Mouse (Mus musculus) midbrain, embryonic 15.5 days (tissue): ENCODE measurements around the gene Zfyve26. TPM values are rescaled to one million over a fixed set of nuclear protein-coding genes. Genes with fewer than 3 reads are reported as not detected.
A peak's percentile ranks its signal among the peaks of the same experiment; 100 is the strongest.

ENCODE experiments used
- ATAC-seq: fragments of 200-750 bp; cut with Nextera tagmentation; replicated peaks from 2 replicates; pipeline ENCODE4 v1.8.0; 2017; ENCODE audit warnings: moderate TSS enrichment
- H3K27ac ChIP-seq: fragments of 300-500 bp; sonication (generic); 2 replicates; pipeline ENCODE4 v1.5.1; 2015; ENCODE audit warnings: mild to moderate bottlenecking, inconsistent platforms
- H3K27me3 ChIP-seq: fragments of 300-500 bp; sonication (generic); replicated peaks from 2 replicates; pipeline ENCODE4 v1.6.1; 2015; ENCODE audit warnings: inconsistent platforms
- H3K36me3 ChIP-seq: fragments of 300-500 bp; sonication (generic); replicated peaks from 2 replicates; pipeline ENCODE4 v1.6.1; 2015; ENCODE audit warnings: inconsistent platforms
- H3K4me1 ChIP-seq: fragments of 300-500 bp; sonication (generic); 2 replicates; pipeline ENCODE4 v1.6.1; 2015; ENCODE audit warnings: inconsistent platforms
- H3K4me2 ChIP-seq: fragments of 300-500 bp; sonication (generic); 2 replicates; pipeline ENCODE4 v1.6.1; 2015; ENCODE audit warnings: inconsistent platforms, mild to moderate bottlenecking, moderate library complexity
- H3K4me3 ChIP-seq: fragments of 300-500 bp; sonication (generic); 2 replicates; pipeline ENCODE4 v1.5.1; 2015; ENCODE audit warnings: mild to moderate bottlenecking, inconsistent platforms
- H3K9ac ChIP-seq: fragments of 300-500 bp; sonication (generic); 2 replicates; pipeline ENCODE4 v1.6.1; 2015; ENCODE audit warnings: mild to moderate bottlenecking, inconsistent platforms
- H3K9me3 ChIP-seq: fragments of 300-500 bp; sonication (generic); 2 replicates; pipeline ENCODE4 v1.6.1; 2016; ENCODE audit warnings: inconsistent platforms
- WGBS: fragments of 180-500 bp; shearing (Covaris S2); methylation state at CpG from one replicate; pipeline ENCODE4 v1.1.7; 2015; ENCODE audit warnings: mixed read lengths; 5-methylcytosine and 5-hydroxymethylcytosine counted together
- polyA plus RNA-seq: library from polyadenylated mRNA; unstranded; fragments of >200 nt; fragmentation: Nextera tagmentation; extraction: Ambion mirVana; gene quantifications from 2 replicates; pipeline ENCODE4 v1.2.1, GENCODE M21; 2015

Gene Zfyve26
- polyA plus RNA-seq, 1 experiment from 2014 or later = 12.2 TPM

DNA sequence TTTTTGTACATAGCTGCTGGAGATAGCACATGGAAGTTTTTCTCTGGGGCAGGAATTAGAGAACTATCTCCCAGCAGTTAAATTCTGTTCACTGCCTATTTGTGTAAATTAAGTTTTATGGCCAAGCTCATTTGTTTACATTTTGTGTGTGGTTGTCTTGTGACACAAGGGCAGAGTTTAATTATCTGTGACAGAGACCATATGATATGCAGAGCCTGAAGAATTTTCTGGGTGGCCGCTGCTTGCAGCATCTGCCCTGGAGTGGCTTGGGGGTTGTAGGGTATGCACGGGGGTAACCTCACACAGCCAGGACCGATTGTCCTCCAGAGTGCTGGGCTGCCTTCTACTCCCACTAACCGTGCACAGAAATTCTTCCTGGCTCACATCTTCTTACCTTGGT lies 9.9 kb upstream of the Zfyve26 start:
- Histone ChIP-seq H3K9ac (no peak overlapping the region), H3K4me1 (no peaks in the 10 kb centered on the region), H3K27me3 (no peaks in the 10 kb centered on the region), H3K9me3 (no peaks in the 10 kb centered on the region), H3K4me2 (no peak overlapping the region), H3K4me3 (no peak overlapping the region), H3K27ac (no peak overlapping the region), H3K36me3 (no peaks in the 10 kb centered on the region)
- no peak for ATAC-seq
- 91% methylated on average over 4 of the region's 4 CpGs for WGBS

DNA sequence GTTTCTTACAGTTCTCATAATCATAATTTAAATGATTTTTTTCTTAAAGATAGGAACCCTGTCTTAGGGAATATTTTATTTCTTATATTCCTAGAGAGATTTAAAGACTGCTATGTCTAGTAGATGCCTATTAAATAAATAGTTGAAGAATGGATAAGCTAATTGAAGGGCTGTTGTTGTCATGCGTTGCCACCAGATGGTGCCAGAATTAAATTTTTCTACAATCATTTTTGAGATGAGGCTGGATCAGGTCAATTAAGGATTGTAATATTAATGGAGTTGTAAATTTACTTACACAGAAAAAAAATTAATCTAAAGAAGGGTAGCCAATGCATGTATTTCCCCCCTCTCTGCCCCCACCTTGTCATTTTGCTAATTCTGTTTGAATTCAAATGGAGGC lies 9.0 kb upstream of the Zfyve26 start:
- no peak overlapping the region for H3K4me2 ChIP-seq
- no peak overlapping the region for H3K9ac ChIP-seq
- H3K4me3 ChIP-seq = no peak overlapping the region
- 47% methylated on average over 1 of the region's 1 CpGs for WGBS
- H3K36me3 ChIP-seq = no peaks in the 10 kb centered on the region
- no peaks in the 10 kb centered on the region for H3K4me1 ChIP-seq
- ATAC-seq = no peak
- no peaks in the 10 kb centered on the region for H3K9me3 ChIP-seq
- no peak overlapping the region for H3K27ac ChIP-seq
- no peaks in the 10 kb centered on the region for H3K27me3 ChIP-seq

DNA sequence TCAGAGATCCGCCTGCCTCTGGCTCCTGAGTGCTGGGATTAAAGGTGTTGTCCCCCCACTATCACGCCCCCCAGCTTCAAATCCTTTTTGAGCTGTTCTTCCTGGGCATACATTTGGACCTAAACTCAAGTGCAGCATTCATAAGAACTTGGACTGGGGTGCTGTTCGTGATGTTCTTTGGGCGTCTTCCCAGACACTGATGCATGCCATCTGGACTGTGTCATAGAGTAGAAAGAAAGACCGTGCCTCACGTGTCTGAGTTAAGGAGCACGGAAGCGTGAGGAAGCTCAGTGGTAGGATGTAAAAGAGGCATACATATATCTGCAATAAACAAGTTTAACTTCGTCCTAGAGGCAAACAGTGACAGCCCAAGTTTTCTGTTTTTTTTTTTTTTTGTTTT lies 5.7 kb upstream of the Zfyve26 start:
- no peak overlapping the region for H3K4me3 ChIP-seq
- 89% methylated on average over 9 of the region's 9 CpGs for WGBS
- no peak overlapping the region for H3K27ac ChIP-seq
- ATAC-seq = no peak
- H3K4me2 ChIP-seq = no peak overlapping the region
- H3K4me1 ChIP-seq = 0 out of 2 replicates have a peak, but pooled peaks cover 5% of the 10 kb centered on the region
- no peaks in the 10 kb centered on the region for H3K9me3 ChIP-seq
- no peaks in the 10 kb centered on the region for H3K36me3 ChIP-seq
- no peaks in the 10 kb centered on the region for H3K27me3 ChIP-seq
- H3K9ac ChIP-seq = no peak overlapping the region

DNA sequence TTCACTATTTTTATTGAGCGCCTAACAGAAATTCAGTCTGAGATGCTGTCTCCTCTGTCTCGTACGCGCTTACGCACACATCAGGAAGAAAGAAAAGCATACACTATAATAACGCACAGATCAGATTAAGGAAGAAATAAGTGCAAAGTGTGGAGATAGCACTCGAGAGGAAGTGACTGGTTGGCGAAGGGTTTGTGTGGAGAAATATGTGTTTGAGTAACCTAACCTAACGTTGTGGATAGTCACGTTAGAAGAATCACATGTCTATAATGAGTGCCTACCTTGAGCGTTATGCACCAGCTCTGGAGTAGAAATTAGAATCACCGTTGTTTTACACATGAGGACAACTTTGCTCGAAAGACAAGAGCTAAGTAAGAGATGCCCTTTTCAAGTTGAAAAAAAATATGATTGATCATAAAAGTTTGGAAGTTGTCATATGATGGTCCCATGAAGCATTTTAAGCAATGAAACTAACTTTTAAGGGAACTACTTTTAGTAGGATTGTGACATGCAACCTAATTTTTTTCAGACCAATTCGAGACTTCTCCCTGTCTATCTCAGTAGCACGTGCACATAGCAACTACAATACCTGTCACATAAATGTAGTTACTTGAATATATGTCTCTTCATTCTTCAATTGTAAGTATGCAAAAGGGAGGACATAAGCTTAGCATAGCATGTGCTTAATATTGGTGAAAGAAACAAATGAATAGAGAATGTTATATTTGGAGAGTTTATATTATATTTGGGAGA lies 2.0 kb upstream of the Zfyve26 start:
- peak overlapping the region; percentile 95 for H3K4me2 ChIP-seq
- peaks cover 23% of the 10 kb centered on the region for H3K4me1 ChIP-seq
- no peaks in the 10 kb centered on the region for H3K36me3 ChIP-seq
- no peaks in the 10 kb centered on the region for H3K9me3 ChIP-seq
- no peaks in the 10 kb centered on the region for H3K27me3 ChIP-seq
- WGBS = 15% methylated on average over 15 of the region's 15 CpGs
- peak overlapping the region; percentile 68 for H3K4me3 ChIP-seq
- H3K27ac ChIP-seq = no peak overlapping the region
- no peak for ATAC-seq
- no peak overlapping the region; the same call in 1 of the 2 replicates for H3K9ac ChIP-seq

DNA sequence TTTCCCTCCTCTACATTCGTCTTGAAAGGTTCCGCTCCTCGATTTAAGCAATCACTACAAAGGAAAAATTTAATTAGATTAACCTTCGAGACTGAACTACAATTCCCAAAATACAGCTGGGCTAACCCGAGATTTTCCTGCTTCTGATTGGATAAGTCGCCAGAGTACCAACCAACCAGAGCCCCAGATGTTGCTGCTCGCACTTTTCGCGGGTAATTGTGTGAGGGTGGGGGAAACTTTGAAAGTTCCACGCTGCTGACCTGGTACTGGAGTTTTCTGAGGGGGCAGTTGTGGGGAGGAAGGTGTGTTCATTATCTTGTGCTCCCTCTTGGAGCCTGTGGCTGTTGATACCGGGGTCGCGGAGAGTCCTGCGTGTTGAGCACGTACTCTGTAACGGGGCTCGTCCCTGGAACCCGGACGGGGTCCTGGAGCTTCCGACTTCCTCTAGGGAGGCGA lies 1.0 kb upstream of the Zfyve26 start, which contains the start of gene Rad51b:
TSS of gene Rad51b (plus strand) at position 162 of the 456 bp plus-strand sequence.
- peak; percentile 79 for ATAC-seq
- under 1% methylated on average over 21 of the region's 21 CpGs for WGBS
- no peaks in the 10 kb centered on the region for H3K27me3 ChIP-seq
- H3K9me3 ChIP-seq = no peaks in the 10 kb centered on the region
- peak within 1 kb of the TSS; percentile 68 for H3K4me3 ChIP-seq
- peak within 1 kb of the TSS; percentile 95 for H3K4me2 ChIP-seq
- H3K9ac ChIP-seq = peak within 1 kb of the TSS; percentile 45; the same call in 1 of the 2 replicates
- peaks cover 23% of the 10 kb centered on the region for H3K4me1 ChIP-seq
- no peaks in the 10 kb centered on the region for H3K36me3 ChIP-seq
- peak within 1 kb of the TSS; percentile 76 for H3K27ac ChIP-seq

DNA sequence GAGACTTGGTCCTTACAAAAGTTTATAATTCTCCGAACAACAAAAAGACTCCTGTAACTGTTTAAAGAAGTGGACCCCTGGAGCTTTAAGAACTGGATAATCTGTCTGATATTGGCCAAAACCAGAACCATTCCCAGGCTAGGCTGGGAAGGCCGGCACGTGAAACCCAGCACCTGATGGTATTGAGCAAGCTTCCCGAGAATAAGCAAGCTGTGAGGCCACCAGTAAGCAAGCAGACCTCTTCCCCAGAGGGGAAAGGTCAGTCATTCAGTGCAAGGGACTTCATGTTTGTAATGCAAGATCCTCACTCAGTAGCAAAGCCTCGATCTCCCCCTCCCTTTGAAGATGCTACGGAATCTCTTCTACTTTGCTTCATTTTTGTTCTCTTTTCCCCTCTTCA lies 3.2 kb downstream of the Zfyve26 start:
- H3K4me2 ChIP-seq = no peak overlapping the region
- ATAC-seq = no peak
- H3K36me3 ChIP-seq = peaks cover 10% of the 10 kb centered on the region; the same call in 1 of the 2 replicates
- H3K27ac ChIP-seq = no peak overlapping the region
- no peaks in the 10 kb centered on the region for H3K9me3 ChIP-seq
- H3K27me3 ChIP-seq = no peaks in the 10 kb centered on the region
- 83% methylated on average over 6 of the region's 6 CpGs for WGBS
- H3K9ac ChIP-seq = no peak overlapping the region
- H3K4me3 ChIP-seq = no peak overlapping the region
- peaks cover 23% of the 10 kb centered on the region for H3K4me1 ChIP-seq

DNA sequence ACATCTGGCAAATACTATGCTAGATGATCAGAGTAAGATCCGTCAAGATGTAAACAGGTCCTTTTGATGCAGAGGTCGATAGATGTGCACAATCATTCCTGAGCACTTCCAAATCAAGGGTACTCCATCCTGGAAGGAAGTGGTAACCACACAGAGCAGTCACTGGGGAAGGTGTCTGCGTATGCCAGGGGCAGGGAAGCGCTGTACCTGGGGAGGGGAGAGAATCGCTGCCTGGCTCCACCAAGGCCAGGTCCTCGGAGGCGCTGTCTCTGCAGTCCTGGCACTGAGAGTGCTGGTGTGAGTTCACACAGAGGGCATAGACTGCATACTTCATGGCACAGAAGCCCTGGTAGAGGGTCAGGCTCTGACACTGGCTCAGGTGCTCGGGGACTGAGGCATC lies 13.5 kb downstream of the Zfyve26 start:
- Histone ChIP-seq H3K4me2 (no peak overlapping the region), H3K9me3 (no peaks in the 10 kb centered on the region), H3K4me1 (no peaks in the 10 kb centered on the region), H3K27ac (no peak overlapping the region), H3K9ac (no peak overlapping the region), H3K4me3 (no peak overlapping the region), H3K27me3 (no peaks in the 10 kb centered on the region), H3K36me3 (peaks cover 73% of the 10 kb centered on the region)
- 93% methylated on average over 8 of the region's 8 CpGs for WGBS
- ATAC-seq = no peak

DNA sequence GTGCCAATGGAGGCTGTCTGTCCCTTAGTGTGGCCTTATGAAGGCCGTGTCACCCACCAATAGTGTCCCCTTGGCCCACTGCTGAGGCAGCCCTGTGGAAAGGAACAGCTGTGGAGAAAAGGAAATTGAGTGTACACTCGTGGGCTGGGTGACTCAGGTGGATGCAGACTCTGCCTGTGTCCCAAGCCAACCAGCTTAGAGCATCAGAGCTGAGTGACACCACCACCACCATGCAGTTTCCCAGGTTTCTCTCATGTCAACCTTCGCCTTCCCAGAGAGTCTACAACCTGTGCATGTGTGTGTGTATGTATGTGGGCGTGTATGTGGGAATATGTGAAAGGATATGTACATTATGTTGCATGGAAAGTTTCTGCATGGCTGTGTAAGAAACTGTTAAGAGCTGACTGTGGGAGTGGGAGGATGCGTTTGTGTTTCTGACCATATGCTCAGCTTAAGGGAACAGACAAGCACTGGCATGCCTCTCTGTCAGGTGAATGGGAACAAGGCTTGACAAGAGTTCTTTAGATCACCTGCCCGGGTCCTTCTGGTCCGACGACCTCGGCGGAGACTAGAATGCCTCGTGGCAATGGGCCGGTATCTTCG lies 16.5 kb downstream of the Zfyve26 start:
- Histone ChIP-seq H3K36me3 (peaks cover 70% of the 10 kb centered on the region), H3K4me3 (no peak overlapping the region), H3K27me3 (no peaks in the 10 kb centered on the region), H3K27ac (no peak overlapping the region), H3K9me3 (no peaks in the 10 kb centered on the region), H3K9ac (no peak overlapping the region), H3K4me1 (no peaks in the 10 kb centered on the region), H3K4me2 (no peak overlapping the region)
- ATAC-seq = no peak
- WGBS = 94% methylated on average over 13 of the region's 13 CpGs

DNA sequence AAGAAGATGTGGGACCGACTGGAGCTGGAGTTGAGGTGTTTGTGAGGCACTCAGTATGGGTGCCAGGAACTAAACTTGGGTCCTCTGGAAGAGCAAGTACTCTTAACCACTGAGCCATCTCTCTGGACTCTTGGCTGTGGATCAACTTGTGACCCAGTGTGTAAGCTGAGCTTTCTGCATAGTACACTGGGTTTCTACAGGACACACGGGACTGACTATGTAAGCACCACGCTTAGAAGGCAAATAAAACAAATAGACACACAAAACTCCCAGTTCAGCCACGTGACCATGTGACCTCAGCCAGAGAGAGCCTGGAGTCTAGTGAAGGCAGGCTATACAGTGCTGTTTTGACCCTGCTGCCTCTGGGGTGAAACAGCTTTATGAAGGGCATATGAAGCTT lies 23.5 kb downstream of the Zfyve26 start:
- Histone ChIP-seq H3K27ac (no peak overlapping the region), H3K36me3 (peaks cover 59% of the 10 kb centered on the region), H3K9ac (no peak overlapping the region), H3K4me3 (no peak overlapping the region), H3K9me3 (no peaks in the 10 kb centered on the region), H3K4me2 (no peak overlapping the region), H3K4me1 (no peaks in the 10 kb centered on the region), H3K27me3 (no peaks in the 10 kb centered on the region)
- 88% methylated on average over 4 of the region's 4 CpGs for WGBS
- ATAC-seq = no peak

DNA sequence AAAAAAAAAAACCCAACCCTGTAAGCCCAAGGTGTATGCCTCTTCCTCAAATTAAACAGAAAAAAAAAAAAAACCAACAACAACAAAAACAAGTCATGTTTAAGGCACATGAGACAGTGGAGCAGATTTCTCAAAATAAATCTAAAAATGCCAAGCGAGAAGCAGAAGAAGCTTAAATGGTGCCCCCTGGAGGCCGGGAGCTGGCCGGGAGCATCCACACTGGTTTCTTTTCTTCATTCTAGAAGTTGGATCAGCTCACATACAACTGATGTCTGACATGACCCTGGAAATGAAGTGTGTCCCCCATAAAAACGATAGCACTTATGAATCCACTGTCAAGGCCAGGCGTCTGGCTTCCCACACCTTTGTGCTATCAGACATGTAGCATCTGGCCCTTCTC lies 35.1 kb downstream of the Zfyve26 start:
- WGBS = 63% methylated on average over 5 of the region's 5 CpGs
- H3K9ac ChIP-seq = no peak overlapping the region
- no peaks in the 10 kb centered on the region for H3K9me3 ChIP-seq
- H3K4me1 ChIP-seq = no peaks in the 10 kb centered on the region
- ATAC-seq = no peak
- no peaks in the 10 kb centered on the region for H3K27me3 ChIP-seq
- no peak overlapping the region for H3K4me3 ChIP-seq
- H3K36me3 ChIP-seq = peaks cover 38% of the 10 kb centered on the region
- H3K4me2 ChIP-seq = no peak overlapping the region
- no peak overlapping the region for H3K27ac ChIP-seq

DNA sequence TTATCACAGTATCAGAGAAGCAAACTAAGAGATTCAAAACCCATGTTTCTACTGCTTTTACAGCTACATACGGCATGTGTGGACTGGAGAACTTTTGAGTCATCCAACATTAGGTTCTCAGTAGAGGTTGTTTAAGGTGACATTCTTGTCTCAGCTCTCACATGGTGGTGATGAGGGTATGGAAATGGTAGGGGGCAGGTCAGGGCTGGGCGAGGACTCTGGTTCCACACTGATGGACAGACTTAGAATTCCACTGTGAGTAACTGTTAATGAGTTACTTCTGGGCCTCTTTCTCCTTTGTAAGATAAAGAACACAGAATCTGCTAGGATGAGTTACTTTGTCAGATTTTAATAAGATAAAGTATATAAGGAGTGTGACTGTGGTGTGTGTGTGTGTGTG lies 36.0 kb downstream of the Zfyve26 start:
- no peak overlapping the region for H3K27ac ChIP-seq
- no peaks in the 10 kb centered on the region for H3K9me3 ChIP-seq
- no peak overlapping the region for H3K4me3 ChIP-seq
- H3K27me3 ChIP-seq = no peaks in the 10 kb centered on the region
- no peak for ATAC-seq
- peaks cover 29% of the 10 kb centered on the region for H3K36me3 ChIP-seq
- 89% methylated on average over 2 of the region's 2 CpGs for WGBS
- no peak overlapping the region for H3K4me2 ChIP-seq
- H3K9ac ChIP-seq = no peak overlapping the region
- no peaks in the 10 kb centered on the region for H3K4me1 ChIP-seq

DNA sequence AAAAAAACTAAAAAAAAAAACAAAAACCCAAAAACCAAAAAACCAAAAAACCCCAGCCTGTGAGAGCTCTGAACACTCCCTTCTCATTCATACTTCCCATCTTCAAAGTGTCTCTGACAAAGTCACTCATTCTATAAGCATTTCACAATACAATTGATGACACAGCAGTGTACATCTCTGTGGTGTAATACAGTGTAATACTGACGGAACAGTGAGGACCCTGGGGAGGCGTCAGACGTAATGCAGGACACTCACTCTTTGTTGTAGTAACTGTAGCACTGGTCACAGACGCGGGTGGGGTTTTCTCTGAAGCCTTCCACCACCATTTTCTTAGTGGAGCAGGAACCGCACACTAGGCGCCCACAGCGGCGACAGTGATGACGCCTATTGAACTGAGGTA lies 41.1 kb downstream of the Zfyve26 start:
- Histone ChIP-seq H3K9ac (no peak overlapping the region), H3K27me3 (no peaks in the 10 kb centered on the region), H3K36me3 (peaks cover 26% of the 10 kb centered on the region), H3K4me1 (no peaks in the 10 kb centered on the region), H3K4me2 (no peak overlapping the region), H3K27ac (no peak overlapping the region), H3K4me3 (no peak overlapping the region), H3K9me3 (no peaks in the 10 kb centered on the region)
- ATAC-seq = no peak
- 94% methylated on average over 10 of the region's 10 CpGs for WGBS
